Mouse (Mus musculus) kidney, adult 2 months (tissue): ENCODE results near the gene Abcc12.

ENCODE experiments used
- CTCF ChIP-seq: fragments of 200-500 bp; conservative IDR thresholded peaks from 2 replicates; pipeline ENCODE4 v1.5.1; 2011; ENCODE audit warnings: low read depth, mild to moderate bottlenecking, control low read depth, low read length, moderate library complexity, mixed read lengths; ENCODE audit not compliant: insufficient read depth, insufficient read length
- POLR2A ChIP-seq: fragments of 200-500 bp; IDR thresholded peaks from one replicate; pipeline ENCODE4 v1.6.1; 2011; ENCODE audit warnings: low read depth, low read length, control low read depth

- TF ChIP-seq POLR2A (no peak), CTCF (no peak)
These were observed 98.4 kb downstream of the Abcc12 start for GRCm38 (mm10) chr8:86482116-86482515.
